Mouse (Mus musculus) frontal cortex, postnatal 36 days (tissue): Measurements from ENCODE around the gene Mab21l3.
A peak's percentile ranks its signal among the peaks of the same experiment; 100 is the strongest.
"Not testable (repeated sequence)": the region's sequence is repeated elsewhere in the genome, so short reads cannot be mapped to it uniquely, and the experiment has no call there.

Experiments used
- DNase-seq, 2 experiments: peaks; one replicate each; pipeline ENCODE4 v3.0.0; 2022; ENCODE audit warnings: low spot score in 2 of 2

Mab21l3 gene

GRCm38 (mm10) chr3:101842372-101843094 is 6.2 kb downstream of the Mab21l3 start:
- no peak for DNase-seq

GRCm38 (mm10) chr3:101839327-101839726 is 9.4 kb downstream of the Mab21l3 start:
- no peak for DNase-seq

GRCm38 (mm10) chr3:101836971-101837370 is 11.8 kb downstream of the Mab21l3 start:
- no peak for DNase-seq

- DNase-seq: no peak
Observed at GRCm38 (mm10) chr3:101836532-101836931, 12.2 kb downstream of the Mab21l3 start.

GRCm38 (mm10) chr3:101836045-101836444 is 12.7 kb downstream of the Mab21l3 start:
- peak; percentile 71 to 73 for DNase-seq

GRCm38 (mm10) chr3:101831189-101831858 is 17.4 kb downstream of the Mab21l3 start:
- no peak for DNase-seq

GRCm38 (mm10) chr3:101829881-101830616 is 18.7 kb downstream of the Mab21l3 start:
- DNase-seq: no peak

- DNase-seq: no peak
Observed at GRCm38 (mm10) chr3:101828595-101828994, 20.2 kb downstream of the Mab21l3 start.

GRCm38 (mm10) chr3:101827220-101827715 is 21.5 kb downstream of the Mab21l3 start:
- DNase-seq: no peak

GRCm38 (mm10) chr3:101824338-101824737 is 24.4 kb downstream of the Mab21l3 start:
- no peak for DNase-seq

- DNase-seq: no peak
Observed at GRCm38 (mm10) chr3:101822052-101822451, 26.7 kb downstream of the Mab21l3 start.

GRCm38 (mm10) chr3:101820708-101821107 is 28.1 kb downstream of the Mab21l3 start:
- DNase-seq: not testable (repeated sequence)

GRCm38 (mm10) chr3:101816006-101816405 is 32.8 kb downstream of the Mab21l3 start:
- DNase-seq: no peak

GRCm38 (mm10) chr3:101814790-101815189 is 34.0 kb downstream of the Mab21l3 start:
- DNase-seq: no peak

GRCm38 (mm10) chr3:101812341-101812962 is 36.3 kb downstream of the Mab21l3 start:
- DNase-seq: peak; percentile 58 to 81

GRCm38 (mm10) chr3:101811931-101812330 is 36.8 kb downstream of the Mab21l3 start:
- no peak for DNase-seq

GRCm38 (mm10) chr3:101807646-101808045 is 41.1 kb downstream of the Mab21l3 start:
- DNase-seq: no peak

- DNase-seq: no peak
Observed at GRCm38 (mm10) chr3:101806941-101807340, 41.8 kb downstream of the Mab21l3 start.

GRCm38 (mm10) chr3:101806149-101806548 is 42.6 kb downstream of the Mab21l3 start:
- peak; percentile 92 to 93 for DNase-seq

- no peak for DNase-seq
Observed at GRCm38 (mm10) chr3:101805562-101806004, 43.2 kb downstream of the Mab21l3 start.

- DNase-seq: no peak
Observed at GRCm38 (mm10) chr3:101804971-101805561, 43.7 kb downstream of the Mab21l3 start.
